Mouse (Mus musculus): ENCODE data around the gene Wfdc17.

DNA sequence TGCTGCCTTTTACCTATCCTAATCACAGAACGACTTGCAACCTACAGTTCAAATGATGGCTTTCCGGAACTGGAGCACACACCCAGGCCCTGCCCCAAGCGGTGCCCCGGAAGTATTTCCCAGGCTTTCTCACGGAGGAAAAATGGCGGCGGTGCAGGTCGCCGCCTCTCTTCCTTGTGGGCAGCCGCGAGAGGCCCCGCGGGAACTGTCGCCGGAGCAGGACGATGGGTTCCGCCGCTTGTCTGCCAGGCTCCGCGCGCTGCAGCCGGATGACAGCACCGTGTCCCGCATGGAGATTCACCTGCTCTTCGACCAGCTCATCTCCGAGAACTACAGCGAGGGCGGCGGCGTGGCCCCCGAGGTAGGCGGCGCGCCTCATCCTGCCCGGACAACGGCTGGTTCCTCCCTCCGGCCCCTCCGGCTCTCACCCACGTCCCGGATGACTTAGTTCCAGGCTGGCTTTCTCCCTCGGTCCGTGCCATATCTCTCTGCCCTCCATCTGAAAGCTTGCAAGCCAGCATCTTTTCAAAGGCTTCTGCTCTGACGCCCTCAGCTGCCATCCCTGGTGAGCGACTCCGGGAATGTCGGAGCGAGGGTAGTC lies 49.9 kb downstream of the Wfdc17 start, which contains the start of gene Heatr6:
- TF ChIP-seq CTCF (IDR thresholded peaks at IDR 0.05; ENCODE audit: low read depth, low read length), result no peak
- TF ChIP-seq POLR2A (IDR thresholded peaks at IDR 0.05; ENCODE audit: extremely low read depth, insufficient read depth, low read length), result 0 out of 2 replicates have a peak, but pooled peaks have one; percentile 31

Data from liver, adult 2 months (tissue).